Mouse (Mus musculus): Measurements from ENCODE around the gene Gna14. TPM values are rescaled to one million over a fixed set of nuclear protein-coding genes. Genes with fewer than 3 reads are reported as not detected.

The Gna14 gene
- 0.79 TPM in 1 of 2 replicates, not detected in the other for total RNA-seq (2014; fragmentation: Nextera tagmentation)
- 0.73 and 1.4 TPM in 2 replicates for total RNA-seq (2017)

GRCm38 (mm10) chr19:16435531-16436231, at the start of gene Gna14:
TSS of gene Gna14 (plus strand) at chr19:16435762.
- ATAC-seq (replicated peaks; ENCODE audit: poor library complexity, severe bottlenecking), result peak; percentile 85

- ATAC-seq (replicated peaks; ENCODE audit: poor library complexity, severe bottlenecking), result no peak
Measured at GRCm38 (mm10) chr19:16386514-16386913, 49.0 kb upstream of the Gna14 start.

GRCm38 (mm10) chr19:16390192-16390795, 45.3 kb upstream of the Gna14 start:
- ATAC-seq (replicated peaks; ENCODE audit: poor library complexity, severe bottlenecking), result no peak

- ATAC-seq (replicated peaks; ENCODE audit: poor library complexity, severe bottlenecking), result no peak
Measured at GRCm38 (mm10) chr19:16394381-16394780, 41.2 kb upstream of the Gna14 start.

GRCm38 (mm10) chr19:16403101-16403500, 32.5 kb upstream of the Gna14 start:
- ATAC-seq (replicated peaks; ENCODE audit: poor library complexity, severe bottlenecking), result no peak

GRCm38 (mm10) chr19:16407727-16408126, 27.8 kb upstream of the Gna14 start:
- ATAC-seq (replicated peaks; ENCODE audit: poor library complexity, severe bottlenecking), result peak; percentile 91

- no peak for ATAC-seq (replicated peaks; ENCODE audit: poor library complexity, severe bottlenecking)
Measured at GRCm38 (mm10) chr19:16411302-16411701, 24.3 kb upstream of the Gna14 start.

GRCm38 (mm10) chr19:16418086-16418663, 17.4 kb upstream of the Gna14 start:
- ATAC-seq (replicated peaks; ENCODE audit: poor library complexity, severe bottlenecking), result no peak

- no peak for ATAC-seq (replicated peaks; ENCODE audit: poor library complexity, severe bottlenecking)
Measured at GRCm38 (mm10) chr19:16425596-16425995, 10.0 kb upstream of the Gna14 start.

- ATAC-seq (replicated peaks; ENCODE audit: poor library complexity, severe bottlenecking), result no peak
Measured at GRCm38 (mm10) chr19:16431368-16431767, 4.2 kb upstream of the Gna14 start.

- peak; percentile 38 for ATAC-seq (replicated peaks; ENCODE audit: poor library complexity, severe bottlenecking)
Measured at GRCm38 (mm10) chr19:16434879-16435278, 683 bp upstream of the Gna14 start.

GRCm38 (mm10) chr19:16436335-16437169, 990 bp downstream of the Gna14 start:
- ATAC-seq (replicated peaks; ENCODE audit: poor library complexity, severe bottlenecking), result peak; percentile 15; the same call in 1 of the 2 replicates

GRCm38 (mm10) chr19:16437170-16437483, 1.6 kb downstream of the Gna14 start:
- ATAC-seq (replicated peaks; ENCODE audit: poor library complexity, severe bottlenecking), result no peak

- no peak for ATAC-seq (replicated peaks; ENCODE audit: poor library complexity, severe bottlenecking)
Measured at GRCm38 (mm10) chr19:16437906-16438305, 2.3 kb downstream of the Gna14 start.

GRCm38 (mm10) chr19:16439278-16439677, 3.7 kb downstream of the Gna14 start:
- no peak for ATAC-seq (replicated peaks; ENCODE audit: poor library complexity, severe bottlenecking)

- no peak for ATAC-seq (replicated peaks; ENCODE audit: poor library complexity, severe bottlenecking)
Measured at GRCm38 (mm10) chr19:16439834-16440233, 4.3 kb downstream of the Gna14 start.

GRCm38 (mm10) chr19:16441329-16441728, 5.8 kb downstream of the Gna14 start:
- ATAC-seq (replicated peaks; ENCODE audit: poor library complexity, severe bottlenecking), result no peak

- peak; percentile 55 for ATAC-seq (replicated peaks; ENCODE audit: poor library complexity, severe bottlenecking)
Measured at GRCm38 (mm10) chr19:16443335-16443734, 7.8 kb downstream of the Gna14 start.

GRCm38 (mm10) chr19:16446612-16447011, 11.1 kb downstream of the Gna14 start:
- ATAC-seq (replicated peaks; ENCODE audit: poor library complexity, severe bottlenecking), result no peak

GRCm38 (mm10) chr19:16447832-16448621, 12.5 kb downstream of the Gna14 start:
- peak; percentile 6; the same call in 1 of the 2 replicates for ATAC-seq (replicated peaks; ENCODE audit: poor library complexity, severe bottlenecking)

All from granulocyte monocyte progenitor cell, adult 5-6 weeks (primary cell).